Mouse (Mus musculus) hindbrain, embryonic 11.5 days (tissue): ENCODE data around the gene Rimkla. TPM values are rescaled to one million over a fixed set of nuclear protein-coding genes. Genes with fewer than 3 reads are reported as not detected.

ENCODE experiments used
- ATAC-seq: fragments of 200-750 bp; cut with Nextera tagmentation; 2 replicates; pipeline ENCODE4 v1.8.0; 2017; ENCODE audit warnings: mild to moderate bottlenecking, moderate TSS enrichment, moderate library complexity; ENCODE audit not compliant: low FRiP score
- DNase-seq: peaks from one replicate; pipeline ENCODE4 v3.0.0-alpha.2; 2015; ENCODE audit warnings: low spot score
- H3K27ac ChIP-seq: fragments of 300-500 bp; sonication (generic); 2 replicates; pipeline ENCODE4 v1.5.1; 2014; ENCODE audit warnings: mild to moderate bottlenecking, low read depth, low read length
- H3K27me3 ChIP-seq: fragments of 300-500 bp; sonication (generic); 2 replicates; pipeline ENCODE4 v1.6.1; 2014; ENCODE audit warnings: mild to moderate bottlenecking, low read length, moderate library complexity, mixed read lengths; ENCODE audit not compliant: control insufficient read depth, insufficient read depth
- H3K36me3 ChIP-seq: fragments of 300-500 bp; sonication (generic); 2 replicates; pipeline ENCODE4 v1.6.1; 2014; ENCODE audit warnings: mild to moderate bottlenecking, low read length, moderate library complexity, mixed read lengths; ENCODE audit not compliant: control insufficient read depth, insufficient read depth
- H3K4me1 ChIP-seq: fragments of 300-500 bp; sonication (generic); replicated peaks from 2 replicates; pipeline ENCODE4 v1.6.1; 2014; ENCODE audit warnings: low read length, mixed read lengths; ENCODE audit not compliant: control insufficient read depth, insufficient read depth
- H3K4me2 ChIP-seq: fragments of 300-500 bp; sonication (generic); replicated peaks from 2 replicates; pipeline ENCODE4 v1.6.1; 2014; ENCODE audit warnings: mild to moderate bottlenecking, low read depth, low read length
- H3K4me3 ChIP-seq: fragments of 300-500 bp; sonication (generic); 2 replicates; pipeline ENCODE4 v1.5.1; 2014; ENCODE audit warnings: low read depth, low read length
- H3K9ac ChIP-seq: fragments of 300-500 bp; sonication (generic); 2 replicates; pipeline ENCODE4 v1.6.1; 2014; ENCODE audit warnings: low read depth, low read length
- H3K9me3 ChIP-seq: fragments of 300-500 bp; sonication (generic); 2 replicates; pipeline ENCODE4 v1.6.1; 2016; ENCODE audit warnings: low read length; ENCODE audit not compliant: control insufficient read depth
- WGBS: fragments of 180-500 bp; shearing (Covaris S2); extraction: QIAGEN DNeasy Blood & Tissue Kit; methylation state at CpG from one replicate; pipeline ENCODE4 v1.1.7; 2014; 5-methylcytosine and 5-hydroxymethylcytosine counted together
- polyA plus RNA-seq: library from polyadenylated mRNA; unstranded; fragments of >200 nt; fragmentation: Nextera tagmentation; extraction: Ambion mirVana; gene quantifications from 2 replicates; pipeline ENCODE4 v1.2.1, GENCODE M21; 2014

Rimkla gene
- polyA plus RNA-seq, 1 experiment from 2014 or later: 5.7 TPM

DNA sequence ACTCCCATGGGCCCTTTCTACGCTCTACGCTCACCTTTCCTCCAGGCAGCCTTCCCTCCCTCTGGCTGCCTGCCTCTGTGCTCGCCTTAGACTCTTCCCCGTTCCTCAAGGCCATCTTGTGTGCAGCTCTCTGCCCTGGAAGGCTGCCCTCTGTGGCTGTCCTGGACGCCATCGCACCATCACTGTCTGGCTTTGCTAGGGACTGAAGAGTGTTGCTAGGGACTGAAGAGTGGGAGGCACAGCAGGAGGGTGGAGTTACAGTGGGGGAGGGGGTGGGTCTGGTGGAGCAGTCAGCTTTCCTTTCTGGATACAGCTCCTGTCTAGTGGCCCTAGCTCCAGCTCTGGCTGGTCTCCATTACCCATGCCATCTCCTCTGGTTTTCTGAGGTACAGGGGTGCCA lies 49.9 kb downstream of the Rimkla start:
- H3K27me3 ChIP-seq: no peaks in the 10 kb centered on the region
- H3K4me2 ChIP-seq: no peak overlapping the region
- H3K9me3 ChIP-seq: no peaks in the 10 kb centered on the region
- no peak overlapping the region for H3K27ac ChIP-seq
- H3K4me3 ChIP-seq: no peak overlapping the region
- no peaks in the 10 kb centered on the region for H3K4me1 ChIP-seq
- WGBS: 43% methylated on average over 6 of the region's 6 CpGs
- H3K36me3 ChIP-seq: no peaks in the 10 kb centered on the region
- ATAC-seq (no peak), DNase-seq (no peak)
- H3K9ac ChIP-seq: no peak overlapping the region

DNA sequence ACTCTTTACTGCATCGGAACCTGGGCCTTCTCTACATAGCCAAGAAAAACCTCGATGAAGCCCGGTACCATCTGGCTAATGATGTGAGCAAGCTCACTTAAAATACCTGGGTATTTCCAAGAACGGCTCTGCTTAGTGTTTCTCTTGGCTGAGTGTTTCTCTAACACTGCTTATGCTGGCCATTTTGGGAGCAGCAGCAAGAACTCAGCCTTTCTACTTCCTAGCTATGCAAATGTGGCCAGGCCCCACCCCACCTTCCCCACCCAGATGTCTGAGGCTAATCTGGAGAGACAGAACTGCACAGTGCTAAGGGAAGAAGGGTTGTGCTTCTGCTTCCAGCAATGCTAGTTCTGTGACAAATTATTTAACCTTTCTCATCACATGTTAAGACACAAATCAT lies 50.6 kb downstream of the Rimkla start:
- no peaks in the 10 kb centered on the region for H3K27me3 ChIP-seq
- no peak overlapping the region for H3K4me2 ChIP-seq
- no peak overlapping the region for H3K27ac ChIP-seq
- 96% methylated on average over 4 of the region's 4 CpGs for WGBS
- H3K36me3 ChIP-seq: no peaks in the 10 kb centered on the region
- H3K9ac ChIP-seq: no peak overlapping the region
- DNase-seq (no peak), ATAC-seq (no peak)
- H3K4me1 ChIP-seq: no peaks in the 10 kb centered on the region
- no peak overlapping the region for H3K4me3 ChIP-seq
- no peaks in the 10 kb centered on the region for H3K9me3 ChIP-seq

DNA sequence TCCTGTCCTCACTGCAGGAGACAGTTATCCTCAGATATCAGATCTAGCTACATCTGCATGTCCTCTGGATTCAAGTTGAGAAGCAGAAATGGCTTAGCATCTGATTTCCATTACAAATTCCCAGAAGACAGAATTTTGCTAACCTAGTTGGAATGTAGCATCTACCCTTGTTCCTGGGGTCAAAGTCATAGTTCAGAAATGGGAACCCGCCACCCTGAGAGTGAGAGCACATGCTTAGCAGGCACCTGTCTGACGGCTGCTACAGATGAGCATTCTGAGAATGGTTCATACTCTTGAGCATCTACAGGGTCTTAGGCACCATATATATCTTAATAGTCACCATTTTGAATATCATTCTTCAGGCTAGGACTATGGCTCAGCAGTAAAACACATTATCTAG lies 54.5 kb downstream of the Rimkla start:
- H3K36me3 ChIP-seq: no peaks in the 10 kb centered on the region
- DNase-seq (no peak), ATAC-seq (no peak)
- no peaks in the 10 kb centered on the region for H3K27me3 ChIP-seq
- H3K9me3 ChIP-seq: no peaks in the 10 kb centered on the region
- H3K9ac ChIP-seq: no peak overlapping the region
- H3K27ac ChIP-seq: no peak overlapping the region
- 88% methylated on average over 2 of the region's 2 CpGs for WGBS
- H3K4me2 ChIP-seq: no peak overlapping the region
- H3K4me1 ChIP-seq: no peaks in the 10 kb centered on the region
- no peak overlapping the region for H3K4me3 ChIP-seq

- DNase-seq (peak; percentile 26), ATAC-seq (no peak)
- no peak overlapping the region for H3K4me2 ChIP-seq
- WGBS: 36% methylated on average over 5 of the region's 5 CpGs
- H3K27me3 ChIP-seq: no peaks in the 10 kb centered on the region; the same call in 1 of the 2 replicates
- no peaks in the 10 kb centered on the region for H3K36me3 ChIP-seq
- no peaks in the 10 kb centered on the region for H3K4me1 ChIP-seq
- no peak overlapping the region for H3K9ac ChIP-seq
- no peak overlapping the region for H3K27ac ChIP-seq
- H3K4me3 ChIP-seq: no peak overlapping the region
- H3K9me3 ChIP-seq: no peaks in the 10 kb centered on the region
Observed at GRCm38 (mm10) chr4:119430678-119431077, 61.8 kb downstream of the Rimkla start.

DNA sequence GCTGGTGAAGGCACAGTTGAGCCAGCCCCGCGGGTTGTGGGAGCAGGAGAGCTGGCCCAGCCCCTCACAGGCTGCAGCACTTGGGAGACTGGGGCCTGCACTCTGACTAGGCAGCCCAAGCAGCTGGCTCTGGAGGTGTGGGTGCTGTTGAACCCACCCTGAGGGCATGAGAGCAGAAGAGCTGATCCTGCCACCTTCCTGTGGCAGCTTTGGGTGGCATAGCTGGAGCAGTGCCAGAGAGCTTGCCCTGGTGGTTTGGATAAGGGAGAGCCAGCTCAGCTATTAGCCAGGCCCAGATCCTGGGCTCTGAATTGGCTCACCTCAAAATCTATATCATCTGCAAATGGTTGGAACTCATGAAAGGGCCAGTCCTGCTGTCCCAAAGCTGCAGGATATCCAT lies 64.7 kb downstream of the Rimkla start:
- no peak for ATAC-seq
- Histone ChIP-seq H3K27ac (no peak overlapping the region), H3K4me1 (no peaks in the 10 kb centered on the region), H3K27me3 (no peaks in the 10 kb centered on the region; the same call in 1 of the 2 replicates), H3K9ac (no peak overlapping the region), H3K36me3 (no peaks in the 10 kb centered on the region), H3K4me2 (no peak overlapping the region), H3K9me3 (no peaks in the 10 kb centered on the region), H3K4me3 (no peak overlapping the region)
- 49% methylated on average over 2 of the region's 2 CpGs for WGBS
- DNase-seq: no peak

DNA sequence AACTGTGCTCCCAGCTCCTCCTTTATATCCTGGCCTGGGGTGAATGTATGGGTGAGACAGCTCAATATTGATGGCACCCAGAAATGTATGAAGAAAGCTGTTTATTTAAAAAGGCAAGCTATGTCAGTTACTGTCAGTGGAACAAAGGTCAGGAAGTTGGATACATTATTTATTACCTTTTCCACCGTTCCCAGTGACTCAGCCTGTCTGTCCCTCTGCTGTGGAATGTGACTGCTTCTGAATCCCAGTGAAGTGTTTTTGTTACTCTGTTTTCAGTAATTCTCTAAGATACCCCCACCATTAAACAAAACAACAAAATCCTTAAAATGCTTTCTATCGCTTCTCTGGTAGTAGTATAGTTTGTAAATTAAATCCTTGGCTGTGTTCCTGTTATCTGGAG lies 66.8 kb downstream of the Rimkla start:
- no peak overlapping the region for H3K9ac ChIP-seq
- no peak overlapping the region for H3K4me3 ChIP-seq
- no peak for DNase-seq
- H3K27ac ChIP-seq: no peak overlapping the region
- 69% methylated on average over 2 of the region's 2 CpGs for WGBS
- no peak overlapping the region for H3K4me2 ChIP-seq
- H3K27me3 ChIP-seq: no peaks in the 10 kb centered on the region; the same call in 1 of the 2 replicates
- ATAC-seq: no peak
- no peaks in the 10 kb centered on the region for H3K9me3 ChIP-seq
- no peaks in the 10 kb centered on the region for H3K36me3 ChIP-seq
- H3K4me1 ChIP-seq: no peaks in the 10 kb centered on the region; the same call in 1 of the 2 replicates

DNA sequence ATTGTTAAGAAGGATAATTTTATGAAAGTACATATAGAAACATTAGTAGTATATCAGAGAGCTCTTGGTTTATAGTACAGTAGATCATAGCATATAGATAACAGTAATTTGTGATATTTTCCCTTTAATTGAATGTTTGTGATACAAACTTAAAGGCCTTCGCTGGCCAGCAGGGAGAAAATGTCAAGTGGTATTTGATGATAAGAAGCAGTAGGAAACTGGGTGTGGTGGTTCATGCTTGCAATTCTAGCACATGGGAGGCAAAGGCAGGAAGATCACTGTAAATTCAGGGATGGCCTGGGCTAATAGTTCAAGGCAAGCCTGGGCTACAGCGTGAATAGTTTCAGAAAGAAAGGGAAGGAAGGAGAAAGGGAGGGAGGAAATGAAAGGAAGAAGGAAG lies 67.4 kb downstream of the Rimkla start:
- Histone ChIP-seq H3K4me3 (no peak overlapping the region), H3K9ac (no peak overlapping the region), H3K27ac (no peak overlapping the region), H3K27me3 (no peaks in the 10 kb centered on the region; the same call in 1 of the 2 replicates), H3K9me3 (no peaks in the 10 kb centered on the region), H3K4me2 (no peak overlapping the region), H3K36me3 (no peaks in the 10 kb centered on the region), H3K4me1 (no peaks in the 10 kb centered on the region; the same call in 1 of the 2 replicates)
- 90% methylated on average over 2 of the region's 2 CpGs for WGBS
- ATAC-seq: no peak
- DNase-seq: no peak

- ATAC-seq: peak; percentile 96
- WGBS: under 1% methylated on average over 51 of the region's 52 CpGs
- Histone ChIP-seq H3K27me3 (no peaks in the 10 kb centered on the region), H3K9me3 (no peaks in the 10 kb centered on the region), H3K4me3 (peak within 1 kb of the TSS; percentile 59), H3K27ac (peak within 1 kb of the TSS; percentile 79), H3K4me2 (peak within 1 kb of the TSS; percentile 85), H3K9ac (peak within 1 kb of the TSS; percentile 92), H3K36me3 (no peaks in the 10 kb centered on the region), H3K4me1 (no peaks in the 10 kb centered on the region; the same call in 1 of the 2 replicates)
- DNase-seq: peak; percentile 90
Observed at GRCm38 (mm10) chr4:119422294-119422964, 70.0 kb downstream of the Rimkla start, which contains the start of the genes Ppcs and Zmynd12. Ppcs (minus strand) TSS chr4:119422420. Zmynd12 (plus strand) TSS chr4:119422814.

GRCm38 (mm10) chr4:119421921-119422293 lies 70.5 kb downstream of the Rimkla start:
- Histone ChIP-seq H3K4me2 (peak overlapping the region; percentile 85), H3K4me3 (peak overlapping the region; percentile 59), H3K27me3 (no peaks in the 10 kb centered on the region), H3K9ac (peak overlapping the region; percentile 92), H3K27ac (peak overlapping the region; percentile 79), H3K9me3 (no peaks in the 10 kb centered on the region), H3K4me1 (no peaks in the 10 kb centered on the region; the same call in 1 of the 2 replicates), H3K36me3 (no peaks in the 10 kb centered on the region)
- ATAC-seq: no peak; the same call in 1 of the 2 replicates
- WGBS: 3% methylated on average over 30 of the region's 31 CpGs
- DNase-seq: peak; percentile 74
